ENCODE assay signal across 9 mouse cellular contexts in genomic region chr1:90928575-90928934, GRCm38 (mm10). TPM values are rescaled to one million over a fixed set of nuclear protein-coding genes. Genes with fewer than 3 reads are reported as not detected.
DNase-seq lines count a peak whose midpoint lies in the region; ATAC-seq lines count a peak whose summit lies in the region.
"Had no signal": no experiment of that assay in that cellular context is flagged by ENCODE, and none has a peak within 500 bp of the region (broad histone marks: within the 10 kb centered on the region; RNA-seq: fewer than 3 reads in every experiment).

No protein-coding gene starts in this region.

- ATAC-seq in heart, embryonic 13.5 days (ENCODE audit: extremely low read depth, insufficient number of reproducible peaks, low FRiP score, low TSS enrichment) = no peak
- ATAC-seq in liver, embryonic 12.5 days = no peak
- ATAC-seq in neural tube, embryonic 14.5 days (ENCODE audit: low read depth) = 0 out of 2 replicates have a peak, but pooled peaks have one; percentile 44

- peak; percentile 43 for DNase-seq in CD4-positive helper T cell, adult 2 months (ENCODE audit: low read depth, low spot score)
- DNase-seq in brain, embryonic 18.5 days (ENCODE audit: low read depth, low spot score) = peak; percentile 71
- peak; percentile 84 for DNase-seq in forebrain, embryonic 10.5 days (ENCODE audit: extremely low spot score, low spot score)
- peak; percentile 93 for DNase-seq in kidney, postnatal 10 days
- DNase-seq in testis, postnatal 14 days (ENCODE audit: low spot score) = peak; percentile 72

- H3K4me3 ChIP-seq in forebrain, embryonic 10.5 days = peak overlapping the region; percentile 50
- H3K4me3 ChIP-seq in heart, embryonic 13.5 days = peak overlapping the region; percentile 48
- H3K4me3 ChIP-seq in liver, embryonic 12.5 days = no peak overlapping the region
- H3K4me3 ChIP-seq in neural tube, embryonic 14.5 days (ENCODE audit: low read depth, low read length) = no peak overlapping the region
- H3K4me3 ChIP-seq: erythroblast, embryonic 14.5 days had no signal

- H3K9me3 ChIP-seq in forebrain, embryonic 10.5 days = no peaks in the 10 kb centered on the region
- no peaks in the 10 kb centered on the region for H3K9me3 ChIP-seq in heart, embryonic 13.5 days
- H3K9me3 ChIP-seq in liver, embryonic 12.5 days (replicated peaks) = no peaks in the 10 kb centered on the region
- no peaks in the 10 kb centered on the region for H3K9me3 ChIP-seq in neural tube, embryonic 14.5 days (ENCODE audit: control insufficient read depth, low read length)

- peaks cover 15% of the 10 kb centered on the region for H3K4me1 ChIP-seq in forebrain, embryonic 10.5 days
- H3K4me1 ChIP-seq in heart, embryonic 13.5 days = peaks cover 29% of the 10 kb centered on the region
- H3K4me1 ChIP-seq in liver, embryonic 12.5 days = no peaks in the 10 kb centered on the region
- H3K4me1 ChIP-seq in neural tube, embryonic 14.5 days (ENCODE audit: control insufficient read depth, insufficient read depth, low read length) = peaks cover 4% of the 10 kb centered on the region; the same call in 1 of the 2 replicates

- 0 out of 2 replicates have a peak overlapping the region, but pooled peaks have one; percentile 12 for H3K27ac ChIP-seq in forebrain, embryonic 10.5 days
- H3K27ac ChIP-seq in heart, embryonic 13.5 days (replicated peaks) = no peak overlapping the region
- no peak overlapping the region for H3K27ac ChIP-seq in liver, embryonic 12.5 days
- H3K27ac ChIP-seq in neural tube, embryonic 14.5 days (ENCODE audit: low read depth, low read length) = no peak overlapping the region

- no peaks in the 10 kb centered on the region for H3K36me3 ChIP-seq in forebrain, embryonic 10.5 days (replicated peaks)
- no peaks in the 10 kb centered on the region for H3K36me3 ChIP-seq in heart, embryonic 13.5 days
- H3K36me3 ChIP-seq in liver, embryonic 12.5 days = no peaks in the 10 kb centered on the region
- H3K36me3 ChIP-seq in neural tube, embryonic 14.5 days (ENCODE audit: control insufficient read depth, insufficient read depth, low read length) = no peaks in the 10 kb centered on the region

- peak overlapping the region; percentile 70 for H3K9ac ChIP-seq in heart, embryonic 13.5 days
- no peak overlapping the region for H3K9ac ChIP-seq in liver, embryonic 12.5 days
- no peak overlapping the region for H3K9ac ChIP-seq in neural tube, embryonic 14.5 days (replicated peaks; ENCODE audit: low read depth, low read length)

- H3K4me2 ChIP-seq in heart, embryonic 13.5 days = peak overlapping the region; percentile 81
- peak overlapping the region; percentile 55; the same call in 1 of the 2 replicates for H3K4me2 ChIP-seq in liver, embryonic 12.5 days
- H3K4me2 ChIP-seq in neural tube, embryonic 14.5 days (ENCODE audit: low read depth, low read length) = peak overlapping the region; percentile 29; the same call in 1 of the 2 replicates

- H3K27me3 ChIP-seq in forebrain, embryonic 10.5 days (ENCODE audit: poor library complexity, severe bottlenecking) = peaks cover 19% of the 10 kb centered on the region
- H3K27me3 ChIP-seq in heart, embryonic 13.5 days (replicated peaks) = 0 out of 2 replicates have a peak, but pooled peaks cover 12% of the 10 kb centered on the region
- H3K27me3 ChIP-seq in liver, embryonic 12.5 days (replicated peaks) = peaks cover 23% of the 10 kb centered on the region
- H3K27me3 ChIP-seq in neural tube, embryonic 14.5 days (ENCODE audit: control insufficient read depth, insufficient read depth, low read length) = 0 out of 2 replicates have a peak, but pooled peaks cover 3% of the 10 kb centered on the region

- 5% methylated on average over 6 of the region's 6 CpGs for WGBS in forebrain, embryonic 10.5 days
- 7% methylated on average over 6 of the region's 6 CpGs for WGBS in heart, embryonic 13.5 days
- WGBS in liver, embryonic 12.5 days (ENCODE audit: insufficient replicate concordance) = 11% methylated on average over 6 of the region's 6 CpGs
- 4% methylated on average over 6 of the region's 6 CpGs for WGBS in neural tube, embryonic 14.5 days

RNA-seq across cellular contexts. Expression of gene Mlph, which starts 13.7 kb away (rescaled TPM):
- 0.06 and 0.17 TPM in 2 replicates for polyA plus RNA-seq in forebrain, embryonic 10.5 days (2016; fragmentation: Nextera tagmentation; extraction: Ambion mirVana)
- polyA plus RNA-seq in heart, embryonic 13.5 days (2015; fragmentation: Nextera tagmentation; extraction: Ambion mirVana) = 0.04 and 0.40 TPM in 2 replicates
- 0.05 TPM in 1 of 2 replicates, not detected in the other for polyA plus RNA-seq in liver, embryonic 12.5 days (2016; fragmentation: Nextera tagmentation; extraction: Ambion mirVana)
- 0.26 TPM in 1 of 2 replicates, not detected in the other for polyA plus RNA-seq in neural tube, embryonic 14.5 days (2014; fragmentation: Nextera tagmentation; extraction: Ambion mirVana)
- polyA plus RNA-seq: erythroblast, embryonic 14.5 days had no signal

RNA-seq across cellular contexts. Expression of gene Prlh, which starts 24.4 kb away (rescaled TPM):
- not detected in 2 replicates for polyA plus RNA-seq in forebrain, embryonic 10.5 days (2016; fragmentation: Nextera tagmentation; extraction: Ambion mirVana)
- polyA plus RNA-seq in heart, embryonic 13.5 days (2015; fragmentation: Nextera tagmentation; extraction: Ambion mirVana) = not detected in 2 replicates
- polyA plus RNA-seq in liver, embryonic 12.5 days (2016; fragmentation: Nextera tagmentation; extraction: Ambion mirVana) = 0.67 TPM in 1 of 2 replicates, not detected in the other
- not detected in 2 replicates for polyA plus RNA-seq in neural tube, embryonic 14.5 days (2014; fragmentation: Nextera tagmentation; extraction: Ambion mirVana)

RNA-seq across cellular contexts. Expression of gene Rab17, which starts 40.9 kb away (rescaled TPM):
- 0.10 and 0.22 TPM in 2 replicates for polyA plus RNA-seq in forebrain, embryonic 10.5 days (2016; fragmentation: Nextera tagmentation; extraction: Ambion mirVana)
- 0.57 and 1.5 TPM in 2 replicates for polyA plus RNA-seq in heart, embryonic 13.5 days (2015; fragmentation: Nextera tagmentation; extraction: Ambion mirVana)
- 3.2 and 3.3 TPM in 2 replicates for polyA plus RNA-seq in liver, embryonic 12.5 days (2016; fragmentation: Nextera tagmentation; extraction: Ambion mirVana)
- 0.13 TPM in 1 of 2 replicates, not detected in the other for polyA plus RNA-seq in neural tube, embryonic 14.5 days (2014; fragmentation: Nextera tagmentation; extraction: Ambion mirVana)
- polyA plus RNA-seq: erythroblast, embryonic 14.5 days had no signal

Comparison
In these comparisons a context has a peak if more than half of its experiments do, and no peak if none do; other contexts are left out.
1. DNase-seq: peak in every context shown above with its lines; median percentile 93 in kidney, postnatal 10 days; 84 in forebrain, embryonic 10.5 days; 72 in testis, postnatal 14 days; 71 in brain, embryonic 18.5 days; 43 in CD4-positive helper T cell, adult 2 months.
2. H3K4me3 ChIP-seq: peak in forebrain, embryonic 10.5 days (single experiment) and heart, embryonic 13.5 days (single experiment); none in liver, embryonic 12.5 days (single experiment) and neural tube, embryonic 14.5 days (single experiment).
3. H3K4me2 ChIP-seq: peak in every context shown above with its lines; median percentile 81 in heart, embryonic 13.5 days; 55 in liver, embryonic 12.5 days; 29 in neural tube, embryonic 14.5 days.